Mouse (Mus musculus) lung, embryonic 15.5 days (tissue): ENCODE data around the gene 3110021N24Rik. TPM values are rescaled to one million over a fixed set of nuclear protein-coding genes. Genes with fewer than 3 reads are reported as not detected.

Experiments
- ATAC-seq: fragments of 200-750 bp; cut with Nextera tagmentation; 2 replicates; pipeline ENCODE4 v1.8.0; 2017; ENCODE audit warnings: moderate number of reproducible peaks, borderline replicate concordance; ENCODE audit not compliant: low FRiP score, low TSS enrichment; ENCODE audit errors: extremely low read depth
- H3K27ac ChIP-seq: fragments of 300-500 bp; sonication (generic); 2 replicates; pipeline ENCODE4 v1.5.1; 2015; ENCODE audit warnings: moderate library complexity, mild to moderate bottlenecking, inconsistent platforms
- H3K27me3 ChIP-seq: fragments of 300-500 bp; sonication (generic); 2 replicates; pipeline ENCODE4 v1.6.1; 2015; ENCODE audit warnings: inconsistent platforms
- H3K36me3 ChIP-seq: fragments of 300-500 bp; sonication (generic); 2 replicates; pipeline ENCODE4 v1.6.1; 2015; ENCODE audit warnings: inconsistent platforms
- H3K4me1 ChIP-seq: fragments of 300-500 bp; sonication (generic); 2 replicates; pipeline ENCODE4 v1.6.1; 2015; ENCODE audit warnings: inconsistent platforms
- H3K4me2 ChIP-seq: fragments of 300-500 bp; sonication (generic); 2 replicates; pipeline ENCODE4 v1.6.1; 2015; ENCODE audit warnings: inconsistent platforms, mild to moderate bottlenecking, moderate library complexity
- H3K4me3 ChIP-seq: fragments of 300-500 bp; sonication (generic); 2 replicates; pipeline ENCODE4 v1.5.1; 2015; ENCODE audit warnings: mild to moderate bottlenecking, inconsistent platforms
- H3K9ac ChIP-seq: fragments of 300-500 bp; sonication (generic); 2 replicates; pipeline ENCODE4 v1.6.1; 2015; ENCODE audit warnings: inconsistent platforms
- H3K9me3 ChIP-seq: fragments of 300-500 bp; sonication (generic); 2 replicates; pipeline ENCODE4 v1.6.1; 2016; ENCODE audit warnings: inconsistent platforms
- WGBS: fragments of 180-500 bp; shearing (Covaris S2); methylation state at CpG from one replicate; pipeline ENCODE4 v1.1.7; 2015; 5-methylcytosine and 5-hydroxymethylcytosine counted together
- polyA plus RNA-seq: library from polyadenylated mRNA; unstranded; fragments of >200 nt; fragmentation: Nextera tagmentation; extraction: Ambion mirVana; gene quantifications from 2 replicates; pipeline ENCODE4 v1.2.1, GENCODE M21; 2015

Gene 3110021N24Rik
- polyA plus RNA-seq, 1 experiment from 2014 or later: 2.0 TPM

GRCm38 (mm10) chr4:108798083-108798830 lies 78.8 kb downstream of the 3110021N24Rik start:
- H3K27ac ChIP-seq: no peak overlapping the region
- no peaks in the 10 kb centered on the region for H3K36me3 ChIP-seq
- H3K9ac ChIP-seq: no peak overlapping the region
- no peak overlapping the region for H3K4me2 ChIP-seq
- whole genome bisulfite sequencing: 48% methylated on average over 2 of the region's 2 CpGs
- peaks cover 4% of the 10 kb centered on the region; the same call in 1 of the 2 replicates for H3K4me1 ChIP-seq
- H3K4me3 ChIP-seq: no peak overlapping the region
- ATAC-seq: no peak
- H3K27me3 ChIP-seq: no peaks in the 10 kb centered on the region
- H3K9me3 ChIP-seq: no peaks in the 10 kb centered on the region

GRCm38 (mm10) chr4:108803535-108803934 lies 84.1 kb downstream of the 3110021N24Rik start:
- no peaks in the 10 kb centered on the region for H3K4me1 ChIP-seq
- no peaks in the 10 kb centered on the region for H3K27me3 ChIP-seq
- 81% methylated on average over 2 of the region's 2 CpGs for WGBS
- ATAC-seq: no peak
- H3K9me3 ChIP-seq: no peaks in the 10 kb centered on the region
- H3K4me2 ChIP-seq: no peak overlapping the region
- no peak overlapping the region for H3K4me3 ChIP-seq
- no peaks in the 10 kb centered on the region for H3K36me3 ChIP-seq
- no peak overlapping the region for H3K9ac ChIP-seq
- H3K27ac ChIP-seq: no peak overlapping the region

- H3K4me1 ChIP-seq: no peaks in the 10 kb centered on the region
- WGBS: 63% methylated on average over 4 of the region's 4 CpGs
Observed at GRCm38 (mm10) chr4:108811142-108811541, 91.7 kb downstream of the 3110021N24Rik start.

GRCm38 (mm10) chr4:108811550-108811949 lies 92.1 kb downstream of the 3110021N24Rik start:
- Histone ChIP-seq H3K9me3 (no peaks in the 10 kb centered on the region), H3K36me3 (peaks cover 6% of the 10 kb centered on the region), H3K27ac (no peak overlapping the region), H3K27me3 (no peaks in the 10 kb centered on the region), H3K4me1 (no peaks in the 10 kb centered on the region), H3K4me3 (no peak overlapping the region), H3K9ac (no peak overlapping the region), H3K4me2 (no peak overlapping the region)
- WGBS: 71% methylated on average over 6 of the region's 6 CpGs
- no peak for ATAC-seq

More at GRCm38 (mm10) chr4:108811142-108811541, 91.7 kb downstream of the 3110021N24Rik start:
- Histone ChIP-seq H3K4me3 (no peak overlapping the region), H3K4me2 (no peak overlapping the region), H3K27me3 (no peaks in the 10 kb centered on the region), H3K27ac (no peak overlapping the region), H3K9me3 (no peaks in the 10 kb centered on the region), H3K9ac (no peak overlapping the region), H3K36me3 (peaks cover 6% of the 10 kb centered on the region)
- ATAC-seq: no peak

GRCm38 (mm10) chr4:108825677-108826076 lies 106.2 kb downstream of the 3110021N24Rik start:
- 88% methylated on average over 3 of the region's 3 CpGs for WGBS
- Histone ChIP-seq H3K4me2 (no peak overlapping the region), H3K27ac (no peak overlapping the region), H3K9ac (no peak overlapping the region), H3K4me3 (no peak overlapping the region), H3K4me1 (no peaks in the 10 kb centered on the region), H3K36me3 (peaks cover 70% of the 10 kb centered on the region), H3K27me3 (no peaks in the 10 kb centered on the region), H3K9me3 (no peaks in the 10 kb centered on the region)
- no peak for ATAC-seq

- peaks cover 66% of the 10 kb centered on the region for H3K36me3 ChIP-seq
- no peak overlapping the region for H3K27ac ChIP-seq
- ATAC-seq: no peak
- H3K27me3 ChIP-seq: no peaks in the 10 kb centered on the region
- no peak overlapping the region for H3K9ac ChIP-seq
- no peak overlapping the region for H3K4me2 ChIP-seq
- no peak overlapping the region for H3K4me3 ChIP-seq
- WGBS: 85% methylated on average over 1 of the region's 1 CpGs
- H3K4me1 ChIP-seq: no peaks in the 10 kb centered on the region
- H3K9me3 ChIP-seq: no peaks in the 10 kb centered on the region
Observed at GRCm38 (mm10) chr4:108826096-108826495, 106.6 kb downstream of the 3110021N24Rik start.

GRCm38 (mm10) chr4:108826643-108827042 lies 107.2 kb downstream of the 3110021N24Rik start:
- Histone ChIP-seq H3K4me2 (no peak overlapping the region), H3K36me3 (peaks cover 62% of the 10 kb centered on the region), H3K9ac (no peak overlapping the region), H3K4me1 (peaks cover 2% of the 10 kb centered on the region), H3K9me3 (no peaks in the 10 kb centered on the region), H3K27me3 (no peaks in the 10 kb centered on the region), H3K27ac (no peak overlapping the region), H3K4me3 (no peak overlapping the region)
- WGBS: 79% methylated on average over 2 of the region's 2 CpGs
- ATAC-seq: no peak

GRCm38 (mm10) chr4:108830698-108831097 lies 111.2 kb downstream of the 3110021N24Rik start:
- H3K4me3 ChIP-seq: no peak overlapping the region
- H3K27me3 ChIP-seq: no peaks in the 10 kb centered on the region
- H3K9me3 ChIP-seq: no peaks in the 10 kb centered on the region
- H3K9ac ChIP-seq: no peak overlapping the region
- no peak for ATAC-seq
- H3K4me2 ChIP-seq: no peak overlapping the region
- H3K27ac ChIP-seq: no peak overlapping the region
- 87% methylated on average over 1 of the region's 1 CpGs for WGBS
- peaks cover 12% of the 10 kb centered on the region for H3K4me1 ChIP-seq
- H3K36me3 ChIP-seq: peaks cover 30% of the 10 kb centered on the region

Other genes starting within 250 kb of the 3110021N24Rik start
- gene Prpf38a, start 140.3 kb upstream of the 3110021N24Rik start, polyA plus RNA-seq: 90.2 and 90.9 TPM in 2 replicates
- 10.5 and 10.8 TPM in 2 replicates for gene Orc1, start 140.2 kb upstream of the 3110021N24Rik start, polyA plus RNA-seq
- gene Cc2d1b, start 99.7 kb upstream of the 3110021N24Rik start, polyA plus RNA-seq: 31.1 and 32.2 TPM in 2 replicates
- gene Zfyve9, start 61.1 kb downstream of the 3110021N24Rik start, polyA plus RNA-seq: 4.6 and 5.1 TPM in 2 replicates
- gene Btf3l4, start 114.0 kb downstream of the 3110021N24Rik start, polyA plus RNA-seq: 142 and 154 TPM in 2 replicates
- 125 and 132 TPM in 2 replicates for gene Txndc12, start 115.0 kb downstream of the 3110021N24Rik start, polyA plus RNA-seq
- gene Kti12, start 128.1 kb downstream of the 3110021N24Rik start, polyA plus RNA-seq: 55.1 and 58.6 TPM in 2 replicates
- gene A730015C16Rik, start 129.0 kb downstream of the 3110021N24Rik start, polyA plus RNA-seq: 1.7 and 2.3 TPM in 2 replicates
- 7.0 and 7.6 TPM in 2 replicates for gene Rab3b, start 159.4 kb downstream of the 3110021N24Rik start, polyA plus RNA-seq